Mouse (Mus musculus) adrenal gland, adult 2 months (tissue): ENCODE measurements around the gene D930048N14Rik. TPM values are rescaled to one million over a fixed set of nuclear protein-coding genes. Genes with fewer than 3 reads are reported as not detected.
A peak's percentile ranks its signal among the peaks of the same experiment; 100 is the strongest.
"Not testable (repeated sequence)": the region's sequence is repeated elsewhere in the genome, so short reads cannot be mapped to it uniquely, and the experiment has no call there.

Source experiments
- DNase-seq: peaks from one replicate; pipeline ENCODE4 v3.0.0; 2021
- long read RNA-seq: library from polyadenylated mRNA; stranded (forward); transcript quantifications from one replicate; pipeline ENCODE4 v2.0.0, GENCODE M21; 2021
- polyA plus RNA-seq: library from polyadenylated mRNA; depleted of rRNA; stranded (reverse); fragments of >200 nt; gene quantifications from 2 replicates; pipeline ENCODE4 v1.2.3, GENCODE M21; 2012; rRNA removed
- total RNA-seq, 2 experiments: library from RNA; stranded (reverse); gene quantifications; 2 replicates each; pipeline ENCODE4 v1.2.3; 2021

The D930048N14Rik gene
- total RNA-seq (1 to 10 TPM; 1.0 to 2.4 TPM), polyA plus RNA-seq (5.0 and 6.1 TPM in 2 replicates)
- long read RNA-seq, partial matches to known transcripts = 0 of 2 reads
- long read RNA-seq, other reads (novel, unspliced or antisense) = 0 of 2 reads

GRCm38 (mm10) chr11:51650691-51651515 is at the start of gene D930048N14Rik, which contains the start of gene N4bp3:
D930048N14Rik (plus strand) TSS chr11:51650954.
N4bp3 (minus strand) TSS chr11:51650842.
- peak; percentile 93 for DNase-seq

- DNase-seq = no peak
Measured at GRCm38 (mm10) chr11:51602253-51602652, 48.5 kb upstream of the D930048N14Rik start.

GRCm38 (mm10) chr11:51605602-51606446 is 44.9 kb upstream of the D930048N14Rik start:
- DNase-seq = peak; percentile 96

DNA sequence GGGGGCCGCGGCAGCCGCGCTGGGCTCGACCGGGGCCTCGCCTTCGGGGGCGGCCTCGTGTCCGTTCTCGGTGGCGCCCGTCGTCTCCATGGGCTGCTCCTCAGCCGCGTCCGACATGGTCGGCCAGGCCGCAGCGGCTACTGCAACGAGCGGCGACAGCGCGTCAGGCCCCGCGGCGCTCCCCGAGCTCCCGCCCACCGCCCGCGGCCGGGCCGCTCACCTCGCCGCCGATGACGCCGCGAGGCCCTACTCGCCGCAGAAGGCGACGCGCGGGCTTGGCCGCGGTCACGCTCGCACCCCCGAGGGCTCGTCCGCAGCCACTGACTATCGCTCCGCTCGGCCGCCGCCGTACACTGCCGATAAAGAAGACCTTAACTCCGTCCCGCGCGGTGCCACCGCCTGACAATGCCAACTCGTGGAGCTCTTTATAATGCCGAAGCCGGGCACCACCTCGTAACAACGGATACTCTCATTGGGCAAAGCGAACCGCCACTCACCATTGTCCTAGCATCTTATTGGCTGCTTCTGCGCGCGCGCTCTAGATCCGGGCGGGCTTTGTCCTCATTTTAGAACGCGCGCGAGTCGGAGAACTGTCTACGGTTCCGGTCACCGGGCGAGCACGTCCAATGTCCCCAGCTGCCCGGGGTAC is 44.2 kb upstream of the D930048N14Rik start, which contains the start of gene Hnrnpab:
TSS of gene Hnrnpab (minus strand) at position 401 of the 649 bp plus-strand sequence.
- DNase-seq = peak; percentile 98

GRCm38 (mm10) chr11:51607096-51607738 is 43.5 kb upstream of the D930048N14Rik start:
- no peak for DNase-seq

DNA sequence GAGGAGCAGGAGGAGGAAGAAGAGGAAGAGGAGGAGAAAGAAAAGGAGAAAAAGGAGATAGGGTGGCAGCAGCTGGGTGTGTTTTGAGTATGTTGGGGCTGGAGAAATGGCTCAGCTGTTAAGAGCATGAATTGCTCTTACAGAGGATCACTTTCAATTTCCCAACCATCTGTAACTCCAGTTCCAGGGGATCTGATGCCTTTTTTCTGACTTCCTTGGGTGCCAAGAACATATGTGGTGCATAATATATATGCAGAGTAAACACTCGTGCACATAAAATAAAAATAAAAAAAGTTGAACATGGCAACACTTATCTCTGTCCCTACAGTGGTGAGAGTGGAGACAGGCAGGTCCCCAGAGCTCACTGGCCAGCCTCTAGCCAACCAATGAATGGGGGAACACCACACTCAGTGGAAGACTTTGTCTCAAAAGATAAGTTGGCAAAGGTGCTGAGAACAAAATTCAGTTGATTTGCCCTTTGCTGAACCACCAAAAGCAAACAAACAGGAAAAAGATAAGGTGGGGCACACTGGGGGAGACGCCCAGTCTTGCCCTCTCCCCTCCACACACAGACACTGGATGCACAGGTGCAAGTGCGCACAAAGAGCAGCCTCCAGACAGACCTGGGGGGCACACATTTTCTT is 41.4 kb upstream of the D930048N14Rik start:
- no peak for DNase-seq

- DNase-seq = not testable (repeated sequence)
Measured at GRCm38 (mm10) chr11:51609940-51610339, 40.8 kb upstream of the D930048N14Rik start.

GRCm38 (mm10) chr11:51614256-51614655 is 36.5 kb upstream of the D930048N14Rik start:
- DNase-seq = no peak

DNA sequence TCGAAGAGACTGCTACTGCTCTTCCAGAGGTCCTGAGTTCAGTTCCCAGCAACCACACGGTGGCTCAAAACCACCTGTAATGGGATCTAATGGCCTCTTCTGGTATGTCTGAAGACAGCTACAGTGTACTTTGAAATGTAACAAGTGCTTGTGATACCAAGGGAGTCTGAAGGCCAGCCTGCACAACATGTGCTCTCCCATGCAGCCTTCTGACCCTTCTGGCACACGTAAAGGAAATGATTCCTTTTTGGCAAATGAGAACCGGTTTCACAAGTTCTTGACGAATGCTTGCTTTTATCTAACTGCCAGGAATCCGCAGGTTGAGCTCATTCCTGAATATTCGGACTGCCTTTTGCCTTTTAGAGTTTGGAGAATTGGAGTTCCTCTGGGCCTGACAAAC is 35.6 kb upstream of the D930048N14Rik start:
- DNase-seq = no peak

- peak; percentile 89 for DNase-seq
Measured at GRCm38 (mm10) chr11:51615601-51616000, 35.2 kb upstream of the D930048N14Rik start.

GRCm38 (mm10) chr11:51616113-51616512 is 34.6 kb upstream of the D930048N14Rik start:
- DNase-seq = not testable (repeated sequence)

- peak; percentile 73 for DNase-seq
Measured at GRCm38 (mm10) chr11:51617693-51618092, 33.1 kb upstream of the D930048N14Rik start.

DNA sequence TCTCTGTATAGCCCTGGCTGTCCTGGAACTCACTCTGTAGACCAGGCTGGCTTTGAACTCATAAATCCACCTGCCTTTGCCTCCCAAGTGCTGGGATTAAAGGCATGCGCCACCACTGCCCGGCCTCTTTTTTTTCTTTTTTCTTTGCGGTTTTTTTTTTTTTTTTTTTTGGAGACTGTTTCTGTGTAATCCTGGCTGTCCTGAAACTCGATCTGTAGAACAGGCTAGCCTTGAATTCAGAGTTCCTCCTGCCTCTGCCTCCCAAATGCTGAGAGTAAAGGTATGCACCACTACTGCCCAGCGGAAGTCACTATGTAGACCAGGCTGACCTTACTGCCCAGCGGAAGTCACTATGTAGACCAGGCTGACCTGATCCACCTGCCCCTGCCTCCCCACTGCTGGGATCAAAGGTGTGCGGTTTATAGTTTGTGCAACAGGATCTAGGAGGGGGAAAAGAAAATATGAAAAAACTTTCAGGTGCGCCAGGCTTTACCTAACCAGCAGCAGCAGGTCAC is 31.8 kb upstream of the D930048N14Rik start:
- DNase-seq = no peak

DNA sequence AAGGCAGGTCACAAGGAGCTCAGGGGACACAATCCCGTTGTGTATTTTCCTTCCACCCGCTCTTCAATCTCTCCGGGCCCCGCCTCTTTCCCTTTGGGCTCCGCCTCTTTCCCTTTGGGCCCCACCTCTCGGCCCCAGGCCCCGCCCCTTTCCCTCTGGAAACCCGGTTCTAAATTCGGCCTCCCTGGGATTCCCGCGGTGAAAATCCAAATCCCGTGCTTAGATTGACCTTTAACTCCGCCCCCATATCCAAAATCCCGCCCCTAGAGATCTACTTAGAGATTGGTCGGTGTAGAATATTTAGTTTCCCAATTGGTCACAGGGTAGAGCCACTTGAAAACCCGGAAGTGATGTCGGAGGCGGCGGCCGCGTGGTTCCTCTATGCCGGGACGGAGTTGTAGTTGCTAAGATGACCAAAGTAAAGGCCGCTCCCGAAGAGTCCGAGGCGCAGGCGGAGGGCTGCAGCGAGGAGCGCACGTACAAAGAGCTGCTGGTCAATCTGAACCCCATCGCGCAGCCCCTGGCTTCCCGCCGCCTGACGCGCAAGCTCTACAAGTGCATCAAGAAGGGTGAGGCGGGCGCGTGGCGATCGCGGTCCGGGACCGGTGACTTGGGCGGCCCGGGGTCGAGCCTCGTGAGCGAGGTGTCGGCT is 31.2 kb upstream of the D930048N14Rik start, which contains the start of gene Nhp2:
TSS of gene Nhp2 (plus strand) at position 327 of the 652 bp plus-strand sequence.
- DNase-seq = peak; percentile 96

DNA sequence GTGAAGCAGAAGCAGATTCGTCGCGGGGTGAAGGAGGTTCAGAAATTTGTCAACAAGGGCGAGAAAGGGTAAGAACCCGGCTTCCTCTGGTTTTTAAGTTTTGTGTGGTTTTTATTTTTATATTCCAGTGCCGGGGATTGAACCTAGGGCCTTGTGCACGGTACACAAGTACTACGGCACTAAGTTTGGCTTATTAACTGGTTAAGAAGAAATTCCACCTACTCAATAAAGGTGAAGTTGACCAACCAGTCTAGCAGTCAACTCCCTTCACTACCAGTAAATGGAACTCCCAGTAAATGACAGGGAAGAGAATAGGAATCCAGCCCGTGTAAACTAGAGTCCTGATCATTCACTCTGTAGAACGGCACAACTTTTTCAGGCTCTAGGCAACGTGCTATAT is 30.7 kb upstream of the D930048N14Rik start:
- DNase-seq = no peak

DNA sequence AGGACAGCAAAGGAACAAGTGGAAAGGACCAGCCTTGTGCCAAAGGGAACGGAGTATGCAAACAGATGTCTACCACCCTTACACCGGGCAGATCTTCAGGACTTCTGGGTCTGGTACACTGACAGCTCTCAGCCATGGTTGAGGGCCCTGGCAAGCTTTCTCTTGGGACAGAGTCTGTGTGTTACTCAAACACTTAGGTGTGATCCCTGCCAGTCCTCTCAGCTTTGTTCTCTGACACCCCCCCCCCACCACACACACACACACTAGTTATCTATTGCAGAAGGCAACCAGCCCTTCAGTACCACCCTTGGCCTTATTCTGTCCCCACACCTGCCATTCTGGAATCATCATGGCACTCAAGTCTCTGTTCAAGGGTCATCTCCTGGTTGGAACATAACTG is 29.0 kb upstream of the D930048N14Rik start:
- no peak for DNase-seq

- no peak for DNase-seq
Measured at GRCm38 (mm10) chr11:51622971-51623491, 27.7 kb upstream of the D930048N14Rik start.

GRCm38 (mm10) chr11:51625187-51625820 is 25.4 kb upstream of the D930048N14Rik start:
- no peak for DNase-seq

DNA sequence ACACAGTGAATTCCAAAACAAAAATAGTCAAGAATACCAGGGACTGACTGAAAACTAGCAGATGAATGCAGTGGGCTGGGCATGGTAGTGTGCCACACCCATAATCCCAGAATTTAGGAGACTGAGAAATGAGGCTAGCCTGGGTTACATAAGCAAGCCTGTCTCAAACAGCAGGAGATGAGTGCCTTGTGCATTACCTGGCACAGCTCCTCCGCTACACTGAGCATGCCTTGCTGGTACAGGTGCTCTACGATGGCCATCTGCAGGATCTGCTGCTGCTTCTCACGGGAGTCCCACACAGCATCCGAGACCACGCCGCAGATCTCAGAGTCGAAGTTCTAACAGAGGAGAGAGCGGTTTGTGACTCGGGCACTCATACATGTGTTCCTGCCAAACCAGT is 23.3 kb upstream of the D930048N14Rik start:
- no peak for DNase-seq
